8 mouse cellular contexts compared by ENCODE assay signal in the genomic region with DNA sequence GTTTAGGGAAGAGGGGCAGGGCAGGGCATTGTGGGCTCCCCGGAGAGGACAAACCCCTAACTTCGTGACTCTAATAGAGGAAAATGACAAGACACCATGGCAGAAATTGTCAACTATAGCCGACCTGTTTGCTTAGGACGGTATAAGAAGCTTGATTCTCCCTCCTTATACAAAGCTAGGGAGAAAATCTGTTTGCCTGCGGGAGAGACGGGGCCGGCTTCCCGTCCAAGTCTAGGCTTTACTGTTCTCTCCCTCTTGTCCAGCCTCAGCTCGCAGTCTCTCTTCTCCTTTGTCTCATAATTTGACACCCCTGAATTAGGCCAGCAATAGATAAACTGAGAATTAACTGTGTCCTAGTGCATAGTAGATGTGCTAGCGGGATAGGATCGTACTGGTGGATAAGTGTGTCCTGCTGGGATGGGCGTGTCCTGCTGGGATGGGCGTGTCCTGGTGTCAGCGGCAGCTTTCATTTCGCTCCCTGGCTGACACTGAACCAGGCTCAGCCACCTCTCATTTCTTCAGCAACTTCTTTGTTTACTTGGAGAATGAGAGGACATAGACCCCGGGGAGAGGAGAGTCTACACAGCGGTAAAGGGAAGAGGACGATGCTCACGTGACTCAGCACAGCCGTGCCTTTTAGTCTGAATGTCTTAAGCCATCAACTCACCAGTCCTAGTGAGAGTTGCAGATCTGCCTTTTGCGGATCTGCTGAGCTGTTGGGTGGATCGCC.
A peak's percentile ranks its signal among the peaks of the same experiment; 100 is the strongest.
DNase-seq lines count a peak whose midpoint lies in the region; ATAC-seq and TF ChIP-seq lines count a peak whose summit lies in the region.

No protein-coding gene starts in this region.

- H3K4me3 ChIP-seq in forebrain, embryonic 13.5 days: peak overlapping the region; percentile 54

- H3K4me2 ChIP-seq in forebrain, embryonic 13.5 days: peak overlapping the region; percentile 67

- H3K4me1 ChIP-seq in forebrain, embryonic 13.5 days: peaks cover 10% of the 10 kb centered on the region

- POLR2A ChIA-PET in Patski (lab: Charles Lee): interaction anchor here (0.6 kb wide), 1 partner anchor 717 kb away, joined by 3 read pairs; no protein-coding TSS in a partner anchor

- 6% methylated on average over 22 of the region's 22 CpGs for WGBS in forebrain, embryonic 13.5 days

- peaks cover 75% of the 10 kb centered on the region for H3K27me3 ChIP-seq in Patski
- no peaks in the 10 kb centered on the region for H3K27me3 ChIP-seq in forebrain, embryonic 13.5 days

- CTCF ChIA-PET in Patski (lab: Charles Lee): no interaction called here

- no peak for DNase-seq in Patski (ENCODE audit: low read depth, low spot score)
- peak; percentile 2 for DNase-seq in cerebellum, adult 11-12 months
- peak; percentile 40 for DNase-seq in heart, postnatal 4 days
- DNase-seq in layer of hippocampus, postnatal 14 days (ENCODE audit: low spot score in 2 of 2): peak; percentile 8 to 23
- peak; percentile 52 for DNase-seq in lung, postnatal 14 days
- peak; percentile 4 for DNase-seq in ovary, postnatal 10 days (ENCODE audit: low spot score)
- DNase-seq in adipocyte (ENCODE audit: low spot score): no peak

- in situ Hi-C loops in Patski (cut with MboI; ENCODE audit: low pct_unique_long_range_greater_than_20kb): no loop called here

- no peaks in the 10 kb centered on the region for H3K36me3 ChIP-seq in forebrain, embryonic 13.5 days (ENCODE audit: poor library complexity, severe bottlenecking)

- ATAC-seq in Patski: peak; percentile 36
- peak; percentile 91 for ATAC-seq in forebrain, embryonic 13.5 days

- no peak overlapping the region for H3K27ac ChIP-seq in forebrain, embryonic 13.5 days

- peak overlapping the region; percentile 54 for H3K9ac ChIP-seq in forebrain, embryonic 13.5 days

- no peak for TF ChIP-seq CTCF in Patski (IDR thresholded peaks at IDR 0.05)

- no peaks in the 10 kb centered on the region for H3K9me3 ChIP-seq in forebrain, embryonic 13.5 days (replicated peaks)

Comparison
In these comparisons a context has a peak if more than half of its experiments do, and no peak if none do; other contexts are left out.
1. DNase-seq: peak in cerebellum, adult 11-12 months (single experiment), heart, postnatal 4 days (single experiment), layer of hippocampus, postnatal 14 days (2 of 2), lung, postnatal 14 days (single experiment) and ovary, postnatal 10 days (single experiment); none in Patski (single experiment) and adipocyte (single experiment).